Mouse (Mus musculus) ES-E14 (cell line): ENCODE results near the gene G6pc2. TPM values are rescaled to one million over a fixed set of nuclear protein-coding genes. Genes with fewer than 3 reads are reported as not detected.

Source experiments
- DNase-seq: peaks from one replicate; pipeline ENCODE4 v3.0.0-alpha.2; 2013; ENCODE audit warnings: low read depth, low spot score
- H3K27ac ChIP-seq: 2 replicates; pipeline ENCODE4 v1.5.1; 2012; ENCODE audit warnings: low read depth, mild to moderate bottlenecking, low read length, moderate library complexity, mixed read lengths; ENCODE audit not compliant: poor library complexity, insufficient read depth, severe bottlenecking
- H3K36me3 ChIP-seq: 2 replicates; pipeline ENCODE4 v1.6.1; 2012; ENCODE audit warnings: mild to moderate bottlenecking, low read length, moderate library complexity, mixed read lengths; ENCODE audit not compliant: control insufficient read depth, poor library complexity, insufficient read depth, severe bottlenecking
- H3K4me1 ChIP-seq, 2 experiments: fragments of 150-350 bp in 1 of 2; sonication (generic) in 1 of 2; 2 replicates each; pipeline ENCODE4 v1.6.1; 2012; ENCODE audit warnings: low read length in 2 of 2, mild to moderate bottlenecking in 1 of 2, mixed read lengths in 1 of 2; ENCODE audit not compliant: control insufficient read depth in 2 of 2, insufficient read depth in 2 of 2, poor library complexity in 1 of 2
- H3K4me3 ChIP-seq, 2 experiments: fragments of 150-350 bp in 1 of 2; sonication (generic) in 1 of 2; 2 replicates each; pipeline ENCODE4 v1.5.1; 2012; ENCODE audit warnings: low read length in 2 of 2, low read depth in 1 of 2, mild to moderate bottlenecking in 1 of 2, mixed read lengths in 1 of 2; ENCODE audit not compliant: insufficient read depth in 1 of 2, poor library complexity in 1 of 2, severe bottlenecking in 1 of 2
- H3K9ac ChIP-seq: 2 replicates; pipeline ENCODE4 v1.6.1; 2012; ENCODE audit warnings: low read depth, mild to moderate bottlenecking, low read length, mixed read lengths; ENCODE audit not compliant: poor library complexity, insufficient read depth, severe bottlenecking
- H3K9me3 ChIP-seq: fragments of 150-350 bp; sonication (generic); 2 replicates; pipeline ENCODE4 v1.6.1; 2012; ENCODE audit warnings: low read depth, mild to moderate bottlenecking, low read length; ENCODE audit not compliant: control insufficient read depth, insufficient read depth
- CHD2 ChIP-seq: IDR thresholded peaks from 2 replicates; pipeline ENCODE4 v1.6.1; 2014; ENCODE audit warnings: mild to moderate bottlenecking, low read depth, low read length, inconsistent platforms
- HCFC1 ChIP-seq: IDR thresholded peaks from 2 replicates; pipeline ENCODE4 v1.6.1; 2012; ENCODE audit warnings: low read length, inconsistent platforms, borderline replicate concordance; ENCODE audit not compliant: insufficient read depth
- MAFK ChIP-seq: IDR thresholded peaks from 2 replicates; pipeline ENCODE4 v1.6.1; 2014; ENCODE audit warnings: mild to moderate bottlenecking, low read depth, low read length, inconsistent platforms; ENCODE audit not compliant: insufficient read depth
- ZC3H11A ChIP-seq: IDR thresholded peaks from 2 replicates; pipeline ENCODE4 v1.6.1; 2012; ENCODE audit warnings: low read depth, mild to moderate bottlenecking, inconsistent platforms, low read length, borderline replicate concordance
- ZNF384 ChIP-seq: IDR thresholded peaks from 2 replicates; pipeline ENCODE4 v1.6.1; 2012; ENCODE audit warnings: low read depth, low read length, inconsistent platforms
- in situ Hi-C, 2 experiments: fragments of 600-800 bp; cut with MboI; formaldehyde crosslinking; loops; one replicate each; pipeline ENCODE4 v1.15.1; 2025; ENCODE audit warnings: low sequenced_read_pairs in 2 of 2, inconsistent platforms in 1 of 2; ENCODE audit not compliant: unreplicated experiment in 2 of 2
- total RNA-seq: library from RNA; depleted of rRNA; stranded (reverse); fragments of 300-350 nt; gene quantifications from 2 replicates; pipeline ENCODE4 v1.2.3, GENCODE M21; 2012

The G6pc2 gene
- total RNA-seq, 1 experiment = 0.27 TPM

- no peak for TF ChIP-seq ZC3H11A
- no peak for TF ChIP-seq CHD2
- no peak for TF ChIP-seq MAFK
- TF ChIP-seq ZNF384 = no peak
- no peak for TF ChIP-seq HCFC1
- Histone ChIP-seq H3K4me3 (no peak overlapping the region), H3K9me3 (no peaks in the 10 kb centered on the region), H3K27ac (no peak overlapping the region), H3K9ac (no peak overlapping the region), H3K4me1 (no peaks in the 10 kb centered on the region), H3K36me3 (no peaks in the 10 kb centered on the region; the same call in 1 of the 2 replicates)
- no peak for DNase-seq
- in situ Hi-C loops = no loop called here
Measured at GRCm38 (mm10) chr2:69187990-69188389, 22.9 kb upstream of the G6pc2 start.

- H3K4me1 ChIP-seq = no peaks in the 10 kb centered on the region; a peak in 1 of 4 replicates
- no peaks in the 10 kb centered on the region for H3K9me3 ChIP-seq
- no peak overlapping the region for H3K9ac ChIP-seq
- H3K4me3 ChIP-seq = no peak overlapping the region
- in situ Hi-C loops = no loop called here
- no peak for DNase-seq
- peaks cover 4% of the 10 kb centered on the region for H3K36me3 ChIP-seq
- TF ChIP-seq HCFC1 (no peak), ZC3H11A (no peak), MAFK (no peak), ZNF384 (no peak), CHD2 (no peak)
- no peak overlapping the region for H3K27ac ChIP-seq
Measured at GRCm38 (mm10) chr2:69188732-69189131, 22.1 kb upstream of the G6pc2 start.

- TF ChIP-seq MAFK = no peak
- no peak for TF ChIP-seq ZC3H11A
- no peak for TF ChIP-seq HCFC1
- TF ChIP-seq ZNF384 = no peak
- no peak for TF ChIP-seq CHD2
- H3K4me1 ChIP-seq = no peaks in the 10 kb centered on the region; a peak in 1 of 4 replicates
- peaks cover 4% of the 10 kb centered on the region for H3K36me3 ChIP-seq
- no peak overlapping the region for H3K9ac ChIP-seq
- no peaks in the 10 kb centered on the region for H3K9me3 ChIP-seq
- no peak overlapping the region for H3K27ac ChIP-seq
- H3K4me3 ChIP-seq = no peak overlapping the region
- in situ Hi-C loops = no loop called here
- DNase-seq = no peak
Measured at GRCm38 (mm10) chr2:69189222-69189621, 21.7 kb upstream of the G6pc2 start.

DNA sequence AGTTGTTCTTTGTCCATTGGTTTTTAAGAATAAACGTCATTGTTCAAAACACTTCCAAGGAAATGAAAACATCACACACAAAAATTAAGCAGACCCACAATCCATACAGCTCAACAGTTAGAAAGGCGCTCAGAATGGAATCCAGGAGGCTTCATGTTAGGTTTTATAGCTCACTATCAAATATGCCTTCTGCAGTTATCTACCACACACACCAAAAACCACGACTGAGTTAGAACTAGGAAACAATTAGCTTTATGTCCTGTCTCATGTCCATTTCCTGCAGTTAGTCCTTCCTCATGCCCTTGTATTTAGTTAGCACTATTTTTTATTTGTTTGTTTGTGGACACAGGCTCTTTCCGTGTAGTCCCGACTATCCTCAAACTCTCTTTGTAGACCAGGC is 19.8 kb upstream of the G6pc2 start:
- Histone ChIP-seq H3K9ac (no peak overlapping the region), H3K36me3 (peaks cover 6% of the 10 kb centered on the region), H3K4me1 (no peaks in the 10 kb centered on the region; a peak in 1 of 4 replicates), H3K4me3 (no peak overlapping the region), H3K27ac (no peak overlapping the region), H3K9me3 (no peaks in the 10 kb centered on the region)
- in situ Hi-C loops = no loop called here
- DNase-seq = no peak
- TF ChIP-seq ZNF384 = no peak

GRCm38 (mm10) chr2:69193555-69193954 is 17.3 kb upstream of the G6pc2 start:
- H3K9ac ChIP-seq = no peak overlapping the region
- no peaks in the 10 kb centered on the region for H3K9me3 ChIP-seq
- no peak overlapping the region for H3K4me3 ChIP-seq
- H3K27ac ChIP-seq = no peak overlapping the region
- H3K36me3 ChIP-seq = peaks cover 9% of the 10 kb centered on the region
- in situ Hi-C loops = no loop called here
- TF ChIP-seq CHD2 (no peak), MAFK (no peak), ZC3H11A (no peak), ZNF384 (no peak), HCFC1 (no peak)
- no peaks in the 10 kb centered on the region; a peak in 1 of 4 replicates for H3K4me1 ChIP-seq
- no peak for DNase-seq
